Mouse (Mus musculus) erythroblast, embryonic 14.5 days (primary cell): ENCODE measurements around the gene Pou4f1.

Experiments
- GATA1 ChIP-seq: IDR thresholded peaks from 2 replicates; pipeline ENCODE4 v1.6.1; 2012; ENCODE audit warnings: low read length, inconsistent platforms, mixed read lengths
- TAL1 ChIP-seq: IDR thresholded peaks from 3 replicates; pipeline ENCODE4 v1.6.1; 2012; ENCODE audit warnings: low read length, inconsistent platforms, mixed read lengths

DNA sequence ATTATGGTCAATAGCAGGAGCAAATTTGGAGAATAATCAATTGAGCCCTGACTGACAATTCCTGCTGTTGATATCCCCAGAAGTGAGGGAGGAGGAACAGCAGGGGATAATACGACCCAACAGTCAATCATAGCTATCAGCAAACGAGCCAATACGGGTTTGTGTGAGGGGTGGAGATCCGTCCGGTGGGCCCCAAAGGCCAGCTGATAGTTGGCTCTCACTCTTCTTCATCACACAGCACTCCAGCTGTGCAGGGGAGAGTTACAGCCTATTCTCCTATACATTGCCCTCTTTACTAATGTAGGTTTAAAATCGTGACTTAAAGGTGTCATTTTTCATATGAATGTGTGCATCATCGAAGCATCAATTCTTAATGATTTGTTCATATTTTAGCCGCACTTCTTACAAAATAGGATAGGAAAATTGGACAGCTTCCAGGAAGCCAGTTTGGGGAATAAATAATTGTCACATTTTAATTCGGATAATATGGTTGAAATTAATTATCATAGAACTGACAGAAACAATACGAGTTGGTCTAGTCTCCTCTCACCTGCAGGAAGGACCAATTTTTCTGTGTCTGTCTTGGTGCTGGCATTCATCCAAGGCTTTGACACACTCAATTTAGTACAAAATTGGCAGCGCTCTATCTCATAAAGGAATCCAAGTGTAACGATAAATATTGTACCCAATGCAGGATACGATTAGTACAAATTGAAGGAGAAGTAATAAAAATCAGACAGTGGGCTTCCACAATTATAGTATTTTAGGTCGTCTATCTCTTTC, 43.9 kb downstream of the Pou4f1 start:
- no peak for TF ChIP-seq GATA1
- TF ChIP-seq TAL1 = no peak
